Mouse (Mus musculus) liver, embryonic 16.5 days (tissue): Measurements from ENCODE around the gene Plekha6. TPM values are rescaled to one million over a fixed set of nuclear protein-coding genes. Genes with fewer than 3 reads are reported as not detected.

Experiments
- ATAC-seq: fragments of 200-750 bp; cut with Nextera tagmentation; 2 replicates; pipeline ENCODE4 v1.8.0; 2017; ENCODE audit warnings: low read depth, mild to moderate bottlenecking, moderate number of reproducible peaks, moderate library complexity
- H3K27ac ChIP-seq: fragments of 300-500 bp; sonication (generic); 2 replicates; pipeline ENCODE4 v1.5.1; 2014; ENCODE audit warnings: mild to moderate bottlenecking, low read length
- H3K27me3 ChIP-seq: fragments of 300-500 bp; sonication (generic); 2 replicates; pipeline ENCODE4 v1.6.1; 2014; ENCODE audit warnings: low read depth, low read length, mixed read lengths; ENCODE audit not compliant: control insufficient read depth, insufficient read depth
- H3K36me3 ChIP-seq: fragments of 300-500 bp; sonication (generic); 2 replicates; pipeline ENCODE4 v1.6.1; 2014; ENCODE audit warnings: mild to moderate bottlenecking; ENCODE audit not compliant: control insufficient read depth, insufficient read depth
- H3K4me1 ChIP-seq: fragments of 300-500 bp; sonication (generic); 2 replicates; pipeline ENCODE4 v1.6.1; 2014; ENCODE audit warnings: low read depth, low read length, mixed read lengths; ENCODE audit not compliant: control insufficient read depth
- H3K4me2 ChIP-seq: fragments of 300-500 bp; sonication (generic); 2 replicates; pipeline ENCODE4 v1.6.1; 2014; ENCODE audit warnings: low read depth, low read length, mixed read lengths
- H3K4me3 ChIP-seq: fragments of 300-500 bp; sonication (generic); 2 replicates; pipeline ENCODE4 v1.5.1; 2014; ENCODE audit warnings: low read depth, mild to moderate bottlenecking, low read length
- H3K9ac ChIP-seq: fragments of 300-500 bp; sonication (generic); 2 replicates; pipeline ENCODE4 v1.6.1; 2014; ENCODE audit warnings: low read depth, low read length
- H3K9me3 ChIP-seq: fragments of 300-500 bp; sonication (generic); replicated peaks from 2 replicates; pipeline ENCODE4 v1.6.1; 2016; ENCODE audit warnings: low read length; ENCODE audit not compliant: control insufficient read depth
- WGBS: fragments of 180-500 bp; shearing (Covaris S2); extraction: QIAGEN DNeasy Blood & Tissue Kit; methylation state at CpG from one replicate; pipeline ENCODE4 v1.1.7; 2014; ENCODE audit not compliant: insufficient replicate concordance; 5-methylcytosine and 5-hydroxymethylcytosine counted together
- polyA plus RNA-seq: library from polyadenylated mRNA; unstranded; fragments of >200 nt; fragmentation: Nextera tagmentation; extraction: Ambion mirVana; gene quantifications from 2 replicates; pipeline ENCODE4 v1.2.1, GENCODE M21; 2015

The Plekha6 gene
- polyA plus RNA-seq, 1 experiment from 2014 or later, result 3.7 TPM

DNA sequence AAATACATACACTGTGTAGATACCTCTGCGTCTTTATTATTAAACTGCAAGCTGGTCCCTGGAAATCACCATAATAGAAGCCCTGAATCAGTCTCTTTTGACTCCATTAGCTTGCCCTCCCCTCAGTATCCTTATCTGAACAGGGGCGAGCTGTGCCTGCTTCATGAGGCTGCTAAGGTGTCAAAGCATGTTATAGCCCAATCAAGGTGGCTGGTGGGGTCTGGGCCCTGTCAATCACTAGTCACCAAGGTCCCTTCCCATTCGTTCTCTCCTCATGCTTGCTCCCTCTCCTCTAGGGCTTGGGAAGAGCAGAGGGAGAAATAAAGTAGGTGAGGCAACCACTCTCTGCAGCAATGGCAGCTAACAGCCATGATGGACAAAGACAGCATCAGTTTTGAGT is 183.2 kb downstream of the Plekha6 start:
- no peak overlapping the region for H3K4me2 ChIP-seq
- 56% methylated on average over 3 of the region's 3 CpGs for WGBS
- no peak overlapping the region for H3K4me3 ChIP-seq
- no peaks in the 10 kb centered on the region; the same call in 1 of the 2 replicates for H3K4me1 ChIP-seq
- peaks cover 3% of the 10 kb centered on the region; the same call in 1 of the 2 replicates for H3K27me3 ChIP-seq
- H3K36me3 ChIP-seq, result no peaks in the 10 kb centered on the region
- no peak overlapping the region for H3K27ac ChIP-seq
- no peaks in the 10 kb centered on the region for H3K9me3 ChIP-seq
- no peak overlapping the region for H3K9ac ChIP-seq
- ATAC-seq, result no peak

DNA sequence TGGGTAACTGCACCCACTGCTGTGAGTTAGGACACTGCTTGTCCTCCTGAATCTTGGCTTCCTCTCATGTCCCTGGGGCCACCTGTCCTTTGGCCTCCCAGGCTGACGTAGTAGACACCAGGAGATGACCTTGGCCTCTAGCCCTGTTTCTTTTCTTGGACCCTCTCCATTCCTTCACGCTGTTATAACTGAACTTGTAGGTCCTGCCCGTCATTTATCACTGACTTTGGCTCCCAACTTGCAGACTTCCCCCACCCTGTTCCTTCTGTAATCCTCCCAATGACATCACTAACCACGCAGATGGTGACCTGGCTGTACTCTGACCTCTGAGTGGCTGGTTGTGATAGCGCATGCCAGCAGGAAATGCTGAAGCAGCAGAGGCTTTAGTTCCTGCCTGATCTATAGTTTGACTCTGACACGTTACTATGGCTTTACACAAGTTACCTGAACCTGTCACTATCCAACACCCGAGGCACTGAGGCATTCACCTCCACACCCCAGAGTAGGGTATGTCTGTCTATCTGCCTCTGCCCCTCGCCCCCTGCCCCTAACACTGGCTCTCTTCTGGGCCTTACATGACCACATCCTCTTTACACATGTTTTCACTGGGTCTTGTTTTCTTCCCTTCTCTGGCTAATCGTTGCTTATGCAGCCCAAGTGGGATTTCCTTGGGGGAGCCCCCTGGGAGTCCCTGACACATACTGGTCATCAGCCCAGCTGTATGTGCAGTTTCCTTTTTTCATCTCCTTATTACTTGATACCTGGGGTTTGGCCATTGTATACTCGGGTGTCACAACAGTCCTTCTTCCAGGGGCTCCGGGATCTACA is 183.9 kb downstream of the Plekha6 start:
- no peak overlapping the region for H3K9ac ChIP-seq
- no peaks in the 10 kb centered on the region; the same call in 1 of the 2 replicates for H3K4me1 ChIP-seq
- H3K27me3 ChIP-seq, result peaks cover 3% of the 10 kb centered on the region; the same call in 1 of the 2 replicates
- no peak overlapping the region for H3K4me3 ChIP-seq
- no peak overlapping the region for H3K4me2 ChIP-seq
- H3K36me3 ChIP-seq, result no peaks in the 10 kb centered on the region
- no peak overlapping the region for H3K27ac ChIP-seq
- WGBS, result 24% methylated on average over 11 of the region's 11 CpGs
- no peaks in the 10 kb centered on the region for H3K9me3 ChIP-seq
- ATAC-seq, result no peak

DNA sequence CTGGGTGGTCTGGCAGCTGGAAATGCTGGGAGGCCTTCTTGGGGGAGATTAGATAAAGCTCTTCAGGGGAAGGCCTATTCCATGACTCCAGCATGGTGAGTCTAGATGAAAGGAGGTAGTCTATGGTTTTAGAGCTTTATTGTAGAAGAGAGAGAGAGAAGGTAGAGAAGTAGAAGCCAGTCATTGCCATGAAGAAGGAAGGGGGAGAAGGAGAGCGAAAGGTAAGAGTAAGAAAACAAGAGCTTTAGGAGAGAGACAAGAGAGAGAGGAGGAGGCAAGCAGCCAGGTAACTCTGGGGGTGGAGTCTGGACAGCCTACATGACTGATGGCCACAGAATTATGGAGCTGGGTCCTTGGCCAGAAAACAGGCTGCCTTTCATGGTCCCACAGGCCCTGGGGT is 186.2 kb downstream of the Plekha6 start, which contains the start of gene Ren1:
Gene Ren1, plus strand, starts transcription at position 301 of the 400 bp plus-strand sequence.
- 54% methylated on average over 1 of the region's 1 CpGs for WGBS
- H3K4me2 ChIP-seq, result no peak within 1 kb of the TSS
- no peaks in the 10 kb centered on the region; the same call in 1 of the 2 replicates for H3K4me1 ChIP-seq
- no peak within 1 kb of the TSS for H3K4me3 ChIP-seq
- no peak for ATAC-seq
- H3K9me3 ChIP-seq, result no peaks in the 10 kb centered on the region
- H3K27ac ChIP-seq, result no peak within 1 kb of the TSS
- H3K27me3 ChIP-seq, result peaks cover 3% of the 10 kb centered on the region; the same call in 1 of the 2 replicates
- no peak within 1 kb of the TSS for H3K9ac ChIP-seq
- H3K36me3 ChIP-seq, result no peaks in the 10 kb centered on the region

DNA sequence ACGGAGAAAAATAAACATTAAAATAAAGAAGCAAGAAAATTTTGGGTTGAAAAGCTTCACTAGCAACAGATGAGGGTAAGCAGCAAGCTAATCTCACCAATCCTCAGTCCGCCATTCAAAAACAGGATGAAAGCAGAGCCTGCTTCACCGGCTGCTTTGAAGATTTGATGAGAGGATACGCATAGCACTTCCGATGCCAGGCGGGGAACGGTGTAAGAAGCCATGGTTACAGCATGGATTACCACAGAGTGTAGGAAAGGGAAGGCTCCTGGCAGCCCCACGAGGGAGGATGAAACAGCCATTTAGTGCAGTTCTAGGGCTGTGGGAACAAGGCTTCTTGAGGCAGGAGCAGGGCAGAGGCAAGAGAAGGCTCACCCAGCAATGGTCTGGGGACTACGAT is 187.8 kb downstream of the Plekha6 start:
- no peaks in the 10 kb centered on the region for H3K9me3 ChIP-seq
- H3K27ac ChIP-seq, result no peak overlapping the region
- no peak for ATAC-seq
- no peaks in the 10 kb centered on the region; the same call in 1 of the 2 replicates for H3K4me1 ChIP-seq
- H3K9ac ChIP-seq, result no peak overlapping the region
- H3K36me3 ChIP-seq, result no peaks in the 10 kb centered on the region
- H3K4me2 ChIP-seq, result no peak overlapping the region
- H3K4me3 ChIP-seq, result no peak overlapping the region
- WGBS, result 31% methylated on average over 9 of the region's 9 CpGs
- H3K27me3 ChIP-seq, result peaks cover 3% of the 10 kb centered on the region; the same call in 1 of the 2 replicates

Other genes with a start within 250 kb of the Plekha6 start
- gene Mdm4, start 133.6 kb upstream of the Plekha6 start, polyA plus RNA-seq, result 12.7 and 13.4 TPM in 2 replicates
- gene Pik3c2b, start 118.5 kb upstream of the Plekha6 start, polyA plus RNA-seq, result 0.85 and 1.2 TPM in 2 replicates
- 46.1 and 48.9 TPM in 2 replicates for gene Ppp1r15b, start 33.1 kb upstream of the Plekha6 start, polyA plus RNA-seq
- 7.8 and 10.2 TPM in 2 replicates for gene Golt1a, start 145.6 kb downstream of the Plekha6 start, polyA plus RNA-seq
- not detected in 2 replicates for gene Kiss1, start 157.7 kb downstream of the Plekha6 start, polyA plus RNA-seq
- gene Ren1, start 186.3 kb downstream of the Plekha6 start, polyA plus RNA-seq, result 0.56 and 0.72 TPM in 2 replicates
- 15.5 and 20.3 TPM in 2 replicates for gene Etnk2, start 199.4 kb downstream of the Plekha6 start, polyA plus RNA-seq